Mouse (Mus musculus) kidney, embryonic 14.5 days (tissue): ENCODE results near the gene Cryaa. TPM values are rescaled to one million over a fixed set of nuclear protein-coding genes. Genes with fewer than 3 reads are reported as not detected.
A peak's percentile ranks its signal among the peaks of the same experiment; 100 is the strongest.

ENCODE experiments used
- ATAC-seq: fragments of 200-750 bp; cut with Nextera tagmentation; 2 replicates; pipeline ENCODE4 v1.8.0; 2017; ENCODE audit warnings: moderate number of reproducible peaks, mild to moderate bottlenecking, moderate TSS enrichment, moderate library complexity; ENCODE audit not compliant: low FRiP score, low TSS enrichment
- H3K27ac ChIP-seq: fragments of 300-500 bp; sonication (generic); 2 replicates; pipeline ENCODE4 v1.5.1; 2014; ENCODE audit warnings: low read depth, mild to moderate bottlenecking, low read length, moderate library complexity, mixed read lengths
- H3K27me3 ChIP-seq: fragments of 300-500 bp; sonication (generic); 2 replicates; pipeline ENCODE4 v1.6.1; 2014; ENCODE audit warnings: mild to moderate bottlenecking, low read length; ENCODE audit not compliant: control insufficient read depth, insufficient read depth
- H3K36me3 ChIP-seq: fragments of 300-500 bp; sonication (generic); 2 replicates; pipeline ENCODE4 v1.6.1; 2014; ENCODE audit warnings: low read length, mixed read lengths; ENCODE audit not compliant: control insufficient read depth, insufficient read depth
- H3K4me1 ChIP-seq: fragments of 300-500 bp; sonication (generic); 2 replicates; pipeline ENCODE4 v1.6.1; 2014; ENCODE audit warnings: low read length, mixed read lengths; ENCODE audit not compliant: control insufficient read depth, insufficient read depth
- H3K4me2 ChIP-seq: fragments of 300-500 bp; sonication (generic); replicated peaks from 2 replicates; pipeline ENCODE4 v1.6.1; 2014; ENCODE audit warnings: low read depth, mild to moderate bottlenecking, low read length
- H3K4me3 ChIP-seq: fragments of 300-500 bp; sonication (generic); 2 replicates; pipeline ENCODE4 v1.5.1; 2014; ENCODE audit warnings: mild to moderate bottlenecking, low read length
- H3K9ac ChIP-seq: fragments of 300-500 bp; sonication (generic); 2 replicates; pipeline ENCODE4 v1.6.1; 2014; ENCODE audit warnings: low read depth, mild to moderate bottlenecking, low read length, moderate library complexity
- H3K9me3 ChIP-seq: fragments of 300-500 bp; sonication (generic); 2 replicates; pipeline ENCODE4 v1.6.1; 2016; ENCODE audit warnings: low read length; ENCODE audit not compliant: control insufficient read depth
- WGBS: fragments of 180-500 bp; shearing (Covaris S2); extraction: QIAGEN DNeasy Blood & Tissue Kit; methylation state at CpG from one replicate; pipeline ENCODE4 v1.1.7; 2014; 5-methylcytosine and 5-hydroxymethylcytosine counted together
- polyA plus RNA-seq: library from polyadenylated mRNA; unstranded; fragments of >200 nt; fragmentation: Nextera tagmentation; extraction: Ambion mirVana; gene quantifications from 2 replicates; pipeline ENCODE4 v1.2.1, GENCODE M21; 2014

Gene Cryaa
- polyA plus RNA-seq, 1 experiment from 2014 or later: not detected

GRCm38 (mm10) chr17:31714125-31714524, 36.5 kb downstream of the Cryaa start:
- no peak overlapping the region for H3K27ac ChIP-seq
- no peak overlapping the region for H3K9ac ChIP-seq
- H3K36me3 ChIP-seq: no peaks in the 10 kb centered on the region
- 89% methylated on average over 3 of the region's 3 CpGs for WGBS
- H3K4me1 ChIP-seq: no peaks in the 10 kb centered on the region
- no peaks in the 10 kb centered on the region for H3K27me3 ChIP-seq
- H3K9me3 ChIP-seq: peaks cover 4% of the 10 kb centered on the region; the same call in 1 of the 2 replicates
- H3K4me3 ChIP-seq: no peak overlapping the region
- no peak overlapping the region for H3K4me2 ChIP-seq
- ATAC-seq: no peak

- Histone ChIP-seq H3K4me3 (no peak overlapping the region), H3K27ac (no peak overlapping the region), H3K27me3 (no peaks in the 10 kb centered on the region), H3K9me3 (peaks cover 4% of the 10 kb centered on the region; the same call in 1 of the 2 replicates), H3K4me1 (no peaks in the 10 kb centered on the region), H3K36me3 (no peaks in the 10 kb centered on the region), H3K4me2 (no peak overlapping the region), H3K9ac (no peak overlapping the region)
- WGBS: 87% methylated on average over 11 of the region's 11 CpGs
- ATAC-seq: no peak
Observed at GRCm38 (mm10) chr17:31715006-31715405, 37.4 kb downstream of the Cryaa start.

GRCm38 (mm10) chr17:31721637-31722036, 44.0 kb downstream of the Cryaa start:
- 84% methylated on average over 6 of the region's 6 CpGs for WGBS

GRCm38 (mm10) chr17:31725366-31725765, 47.8 kb downstream of the Cryaa start:
- ATAC-seq: no peak
- H3K36me3 ChIP-seq: no peaks in the 10 kb centered on the region
- H3K27me3 ChIP-seq: no peaks in the 10 kb centered on the region
- H3K9ac ChIP-seq: no peak overlapping the region
- WGBS: 54% methylated on average over 6 of the region's 6 CpGs
- no peaks in the 10 kb centered on the region for H3K4me1 ChIP-seq
- no peaks in the 10 kb centered on the region for H3K9me3 ChIP-seq
- H3K4me3 ChIP-seq: no peak overlapping the region
- H3K27ac ChIP-seq: no peak overlapping the region
- H3K4me2 ChIP-seq: no peak overlapping the region

More at GRCm38 (mm10) chr17:31721637-31722036, 44.0 kb downstream of the Cryaa start:
- Histone ChIP-seq H3K9me3 (no peaks in the 10 kb centered on the region), H3K27ac (no peak overlapping the region), H3K4me1 (no peaks in the 10 kb centered on the region), H3K4me2 (no peak overlapping the region), H3K36me3 (no peaks in the 10 kb centered on the region), H3K27me3 (no peaks in the 10 kb centered on the region), H3K9ac (no peak overlapping the region), H3K4me3 (no peak overlapping the region)
- ATAC-seq: no peak

- no peak overlapping the region for H3K4me3 ChIP-seq
- H3K36me3 ChIP-seq: no peaks in the 10 kb centered on the region
- H3K9me3 ChIP-seq: no peaks in the 10 kb centered on the region
- ATAC-seq: no peak
- H3K4me2 ChIP-seq: no peak overlapping the region
- H3K4me1 ChIP-seq: no peaks in the 10 kb centered on the region
- H3K27ac ChIP-seq: no peak overlapping the region
- no peak overlapping the region for H3K9ac ChIP-seq
- H3K27me3 ChIP-seq: no peaks in the 10 kb centered on the region
- 95% methylated on average over 5 of the region's 5 CpGs for WGBS
Observed at GRCm38 (mm10) chr17:31726216-31726615, 48.6 kb downstream of the Cryaa start.

GRCm38 (mm10) chr17:31727230-31727629, 49.6 kb downstream of the Cryaa start:
- WGBS: 60% methylated on average over 4 of the region's 4 CpGs

GRCm38 (mm10) chr17:31728043-31728442, 50.4 kb downstream of the Cryaa start:
- H3K9me3 ChIP-seq: no peaks in the 10 kb centered on the region
- no peak overlapping the region for H3K9ac ChIP-seq
- H3K4me3 ChIP-seq: no peak overlapping the region
- 64% methylated on average over 4 of the region's 4 CpGs for WGBS
- H3K27me3 ChIP-seq: no peaks in the 10 kb centered on the region
- ATAC-seq: no peak
- no peaks in the 10 kb centered on the region for H3K36me3 ChIP-seq
- no peaks in the 10 kb centered on the region for H3K4me1 ChIP-seq
- H3K4me2 ChIP-seq: no peak overlapping the region
- H3K27ac ChIP-seq: no peak overlapping the region

More at GRCm38 (mm10) chr17:31727230-31727629, 49.6 kb downstream of the Cryaa start:
- Histone ChIP-seq H3K27ac (no peak overlapping the region), H3K27me3 (no peaks in the 10 kb centered on the region), H3K4me1 (no peaks in the 10 kb centered on the region), H3K9ac (no peak overlapping the region), H3K4me2 (no peak overlapping the region), H3K36me3 (no peaks in the 10 kb centered on the region), H3K4me3 (no peak overlapping the region), H3K9me3 (no peaks in the 10 kb centered on the region)
- no peak for ATAC-seq

GRCm38 (mm10) chr17:31728968-31729501, 51.4 kb downstream of the Cryaa start:
- ATAC-seq: 0 out of 2 replicates have a peak, but pooled peaks have one; percentile 76
- H3K4me1 ChIP-seq: no peaks in the 10 kb centered on the region
- no peak overlapping the region for H3K4me2 ChIP-seq
- no peak overlapping the region for H3K9ac ChIP-seq
- no peaks in the 10 kb centered on the region for H3K36me3 ChIP-seq
- no peak overlapping the region for H3K27ac ChIP-seq
- 78% methylated on average over 7 of the region's 7 CpGs for WGBS
- no peak overlapping the region for H3K4me3 ChIP-seq
- H3K27me3 ChIP-seq: no peaks in the 10 kb centered on the region
- H3K9me3 ChIP-seq: no peaks in the 10 kb centered on the region

GRCm38 (mm10) chr17:31731038-31731437, 53.4 kb downstream of the Cryaa start:
- 41% methylated on average over 6 of the region's 6 CpGs for WGBS

More at GRCm38 (mm10) chr17:31731038-31731437, 53.4 kb downstream of the Cryaa start:
- no peak overlapping the region for H3K4me2 ChIP-seq
- no peak overlapping the region for H3K4me3 ChIP-seq
- no peaks in the 10 kb centered on the region for H3K36me3 ChIP-seq
- H3K9ac ChIP-seq: no peak overlapping the region
- no peaks in the 10 kb centered on the region for H3K9me3 ChIP-seq
- no peaks in the 10 kb centered on the region for H3K27me3 ChIP-seq
- H3K27ac ChIP-seq: no peak overlapping the region
- no peak for ATAC-seq
- H3K4me1 ChIP-seq: 0 out of 2 replicates have a peak, but pooled peaks cover 4% of the 10 kb centered on the region
